Mouse (Mus musculus) CH12.LX (cell line): Measurements from ENCODE around the gene Il17rc.

Experiments
- CTCF ChIP-seq, 2 experiments: IDR thresholded peaks in 1 of 2; conservative IDR thresholded peaks in 1 of 2; 2 replicates each; pipeline ENCODE4 v1.5.1; 2011 to 2012; ENCODE audit warnings: low read depth in 2 of 2, low read length in 2 of 2, improper control_type of control experiment in 1 of 2, inconsistent platforms in 1 of 2, mild to moderate bottlenecking in 1 of 2, moderate library complexity in 1 of 2
- EP300 ChIP-seq: IDR thresholded peaks from 2 replicates; pipeline ENCODE4 v1.6.1; 2011; ENCODE audit warnings: low read length, improper control_type of control experiment

DNA sequence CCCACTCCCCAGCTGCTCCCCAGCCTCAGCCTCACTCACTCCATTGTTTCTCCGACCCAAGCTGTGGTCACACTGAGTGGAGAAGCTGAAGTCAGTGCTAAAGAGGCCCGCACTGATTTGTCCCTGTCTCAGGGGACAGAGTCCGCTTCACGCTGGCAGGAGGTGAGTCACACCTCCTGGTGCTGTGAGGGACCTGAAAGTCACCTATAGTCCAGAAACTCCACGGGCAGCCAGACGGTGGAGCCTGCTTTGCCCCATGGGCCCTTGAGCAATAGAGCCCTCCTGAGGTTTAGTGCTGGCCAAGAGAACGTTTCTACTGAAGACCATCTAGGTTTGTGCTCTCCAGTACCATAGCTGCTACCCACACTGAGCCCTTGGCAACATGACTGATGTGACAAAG is 36.5 kb upstream of the Il17rc start:
- no peak for TF ChIP-seq CTCF (conservative IDR thresholded peaks at IDR 0.05 in 1 of 2, IDR thresholded peaks at IDR 0.05 in 1 of 2; ENCODE audit: low read depth in 2 of 2, low read length in 2 of 2)
- no peak for TF ChIP-seq EP300
